Mouse (Mus musculus) urinary bladder, postnatal 4 days (tissue): ENCODE measurements around the gene Bicral.
A peak's percentile ranks its signal among the peaks of the same experiment; 100 is the strongest.
"Not testable (repeated sequence)": the region's sequence is repeated elsewhere in the genome, so short reads cannot be mapped to it uniquely, and the experiment has no call there.

Source experiments
- DNase-seq, 2 experiments: peaks; one replicate each; pipeline ENCODE4 v3.0.0; 2021 to 2022; ENCODE audit warnings: low spot score in 2 of 2

Gene Bicral

GRCm38 (mm10) chr17:46875626-46876025 lies 17.3 kb upstream of the Bicral start:
- no peak for DNase-seq

- no peak for DNase-seq
These were observed 15.9 kb upstream of the Bicral start for GRCm38 (mm10) chr17:46874133-46874532.

GRCm38 (mm10) chr17:46872806-46873205 lies 14.5 kb upstream of the Bicral start:
- no peak for DNase-seq

- DNase-seq, result no peak
These were observed 12.6 kb upstream of the Bicral start for GRCm38 (mm10) chr17:46870913-46871312.

- no peak for DNase-seq
These were observed 12.0 kb upstream of the Bicral start for GRCm38 (mm10) chr17:46870204-46870798.

- DNase-seq, result no peak
These were observed 8.6 kb upstream of the Bicral start for GRCm38 (mm10) chr17:46866836-46867235.

- DNase-seq, result no peak
These were observed 6.4 kb upstream of the Bicral start for GRCm38 (mm10) chr17:46864566-46865195.

GRCm38 (mm10) chr17:46860120-46860519 lies 1.8 kb upstream of the Bicral start:
- no peak for DNase-seq

GRCm38 (mm10) chr17:46858749-46859444 lies 615 bp upstream of the Bicral start:
- DNase-seq, result no peak

- DNase-seq, result peak; percentile 81 to 86
These were observed 850 bp downstream of the Bicral start for GRCm38 (mm10) chr17:46857361-46857902.

GRCm38 (mm10) chr17:46856471-46857360 lies 1.6 kb downstream of the Bicral start:
- DNase-seq, result peak; percentile 79 to 85

- no peak for DNase-seq
These were observed 2.2 kb downstream of the Bicral start for GRCm38 (mm10) chr17:46856107-46856388.

GRCm38 (mm10) chr17:46855328-46856106 lies 2.8 kb downstream of the Bicral start:
- no peak for DNase-seq

GRCm38 (mm10) chr17:46854640-46855110 lies 3.6 kb downstream of the Bicral start:
- no peak for DNase-seq

GRCm38 (mm10) chr17:46854096-46854495 lies 4.2 kb downstream of the Bicral start:
- no peak for DNase-seq

- DNase-seq, result peak in 1 of 2 experiments; percentile 49
These were observed 5.0 kb downstream of the Bicral start for GRCm38 (mm10) chr17:46853281-46853680.

- no peak for DNase-seq
These were observed 5.6 kb downstream of the Bicral start for GRCm38 (mm10) chr17:46852725-46853124.

- DNase-seq, result no peak
These were observed 11.1 kb downstream of the Bicral start for GRCm38 (mm10) chr17:46847206-46847605.

GRCm38 (mm10) chr17:46846573-46846972 lies 11.7 kb downstream of the Bicral start:
- DNase-seq, result not testable (repeated sequence)

GRCm38 (mm10) chr17:46845262-46845661 lies 13.0 kb downstream of the Bicral start:
- DNase-seq, result no peak

- DNase-seq, result no peak
These were observed 13.5 kb downstream of the Bicral start for GRCm38 (mm10) chr17:46844811-46845210.
